Mouse (Mus musculus) CH12.LX (cell line): ENCODE data around the gene Cask. TPM values are rescaled to one million over a fixed set of nuclear protein-coding genes. Genes with fewer than 3 reads are reported as not detected.
A peak's percentile ranks its signal among the peaks of the same experiment; 100 is the strongest.

ENCODE experiments used
- DNase-seq: peaks from one replicate; pipeline ENCODE4 v3.0.0-alpha.2; 2013; ENCODE audit errors: extremely low read depth
- H3K27ac ChIP-seq: 2 replicates; pipeline ENCODE4 v1.5.1; 2012; ENCODE audit warnings: low read depth, mild to moderate bottlenecking, control low read depth, moderate library complexity; ENCODE audit not compliant: insufficient read depth
- H3K27me3 ChIP-seq: replicated peaks from 2 replicates; pipeline ENCODE3; 2012; ENCODE audit warnings: inconsistent platforms
- H3K36me3 ChIP-seq, 2 experiments: replicated peaks in 1 of 2; 2 replicates each; pipeline versions ENCODE3 to v1.6.1; 2012; ENCODE audit warnings: inconsistent platforms in 1 of 2, low read length in 1 of 2, mild to moderate bottlenecking in 1 of 2, mixed read lengths in 1 of 2, moderate library complexity in 1 of 2; ENCODE audit not compliant: control insufficient read depth in 1 of 2, insufficient read depth in 1 of 2
- H3K4me1 ChIP-seq, 2 experiments: 2 replicates each; pipeline ENCODE4 v1.6.1; 2012; ENCODE audit warnings: inconsistent platforms in 1 of 2, moderate library complexity in 1 of 2; ENCODE audit not compliant: insufficient read depth in 2 of 2, control insufficient read depth in 1 of 2
- H3K4me2 ChIP-seq: 2 replicates; pipeline ENCODE4 v1.6.1; 2012; ENCODE audit warnings: low read depth, mild to moderate bottlenecking, control low read depth; ENCODE audit not compliant: poor library complexity, insufficient read depth, severe bottlenecking
- H3K4me3 ChIP-seq, 3 experiments: fragments of 150-350 bp in 1 of 3; sonication (generic) in 1 of 3; replicated peaks in 1 of 3; 2 replicates each; pipeline versions ENCODE3 to v1.5.1; 2011 to 2012; ENCODE audit warnings: low read depth in 2 of 3, low read length in 2 of 3, mild to moderate bottlenecking in 2 of 3, moderate library complexity in 2 of 3, control low read depth in 1 of 3, improper control_type of control experiment in 1 of 3, inconsistent platforms in 1 of 3, mixed read lengths in 1 of 3; ENCODE audit not compliant: poor library complexity in 1 of 3
- H3K79me2 ChIP-seq: replicated peaks from 2 replicates; pipeline ENCODE4 v1.6.1; 2012; ENCODE audit warnings: mild to moderate bottlenecking, moderate library complexity; ENCODE audit not compliant: control insufficient read depth, poor library complexity, insufficient read depth, severe bottlenecking; ENCODE audit errors: extremely low read depth
- H3K9ac ChIP-seq: 2 replicates; pipeline ENCODE4 v1.6.1; 2012; ENCODE audit warnings: low read depth, mild to moderate bottlenecking, control low read depth, moderate library complexity; ENCODE audit not compliant: insufficient read depth
- H3K9me3 ChIP-seq: replicated peaks from 2 replicates; pipeline ENCODE3; 2012; ENCODE audit warnings: low read length, inconsistent platforms, mixed read lengths
- CHD1 ChIP-seq: IDR thresholded peaks from 2 replicates; pipeline ENCODE4 v1.6.1; 2012; ENCODE audit warnings: low read depth, low read length, improper control_type of control experiment, inconsistent platforms
- CTCF ChIP-seq, 2 experiments: IDR thresholded peaks in 1 of 2; conservative IDR thresholded peaks in 1 of 2; 2 replicates each; pipeline ENCODE4 v1.5.1; 2011 to 2012; ENCODE audit warnings: low read depth in 2 of 2, low read length in 2 of 2, improper control_type of control experiment in 1 of 2, inconsistent platforms in 1 of 2, mild to moderate bottlenecking in 1 of 2, moderate library complexity in 1 of 2
- E2F4 ChIP-seq: IDR thresholded peaks from 2 replicates; pipeline ENCODE4 v1.6.1; 2011; ENCODE audit warnings: low read depth, low read length, improper control_type of control experiment; ENCODE audit not compliant: insufficient replicate concordance
- ELF1 ChIP-seq: IDR thresholded peaks from 2 replicates; pipeline ENCODE4 v1.6.1; 2014; ENCODE audit warnings: low read depth, mild to moderate bottlenecking, inconsistent platforms, low read length, improper control_type of control experiment
- EP300 ChIP-seq: IDR thresholded peaks from 2 replicates; pipeline ENCODE4 v1.6.1; 2011; ENCODE audit warnings: low read length, improper control_type of control experiment
- ETS1 ChIP-seq: conservative IDR thresholded peaks from 2 replicates; pipeline ENCODE4 v1.6.1; 2012; ENCODE audit warnings: low read depth, mild to moderate bottlenecking, inconsistent platforms, low read length, improper control_type of control experiment, moderate library complexity
- GABPA ChIP-seq: IDR thresholded peaks from 2 replicates; pipeline ENCODE4 v1.6.1; 2012; ENCODE audit warnings: low read depth, low read length, improper control_type of control experiment, inconsistent platforms; ENCODE audit not compliant: insufficient replicate concordance
- JUN ChIP-seq: IDR thresholded peaks from 2 replicates; pipeline ENCODE4 v1.6.1; 2011; ENCODE audit warnings: low read depth, mild to moderate bottlenecking, low read length, improper control_type of control experiment, moderate library complexity; ENCODE audit not compliant: insufficient read depth
- KAT2A ChIP-seq: IDR thresholded peaks from 2 replicates; pipeline ENCODE4 v1.6.1; 2012; ENCODE audit warnings: low read length, improper control_type of control experiment, inconsistent platforms; ENCODE audit not compliant: insufficient replicate concordance
- MAFK ChIP-seq: IDR thresholded peaks from 2 replicates; pipeline ENCODE4 v1.6.1; 2011; ENCODE audit warnings: low read length, improper control_type of control experiment; ENCODE audit not compliant: insufficient replicate concordance
- MYC ChIP-seq: IDR thresholded peaks from 2 replicates; pipeline ENCODE4 v1.6.1; 2011; ENCODE audit warnings: low read depth, mild to moderate bottlenecking, improper control_type of control experiment, low read length
- PAX5 ChIP-seq: IDR thresholded peaks from 2 replicates; pipeline ENCODE4 v1.6.1; 2012; ENCODE audit warnings: low read length, inconsistent platforms, mixed read lengths
- POLR2A ChIP-seq: IDR thresholded peaks from 2 replicates; pipeline ENCODE4 v1.6.1; 2011; ENCODE audit warnings: low read depth, mild to moderate bottlenecking, improper control_type of control experiment, low read length
- RAD21 ChIP-seq: IDR thresholded peaks from 2 replicates; pipeline ENCODE4 v1.6.1; 2011; ENCODE audit warnings: low read depth, mild to moderate bottlenecking, low read length, improper control_type of control experiment, moderate library complexity
- RCOR1 ChIP-seq: conservative IDR thresholded peaks from 2 replicates; pipeline ENCODE4 v1.6.1; 2012; ENCODE audit warnings: low read depth, mild to moderate bottlenecking, inconsistent platforms, low read length, improper control_type of control experiment
- SMC3 ChIP-seq: IDR thresholded peaks from 2 replicates; pipeline ENCODE4 v1.6.1; 2011; ENCODE audit warnings: low read depth, low read length, improper control_type of control experiment
- UBTF ChIP-seq: IDR thresholded peaks from 2 replicates; pipeline ENCODE4 v1.6.1; 2012; ENCODE audit warnings: low read depth, mild to moderate bottlenecking, inconsistent platforms, low read length, improper control_type of control experiment, moderate library complexity
- USF1 ChIP-seq: IDR thresholded peaks from 2 replicates; pipeline ENCODE4 v1.6.1; 2014; ENCODE audit warnings: low read depth, mild to moderate bottlenecking, inconsistent platforms, low read length, improper control_type of control experiment
- ZC3H11A ChIP-seq: IDR thresholded peaks from 2 replicates; pipeline ENCODE4 v1.6.1; 2012; ENCODE audit warnings: low read depth, mild to moderate bottlenecking, inconsistent platforms, low read length, improper control_type of control experiment
- ZKSCAN1 ChIP-seq: IDR thresholded peaks from 2 replicates; pipeline ENCODE4 v1.6.1; 2012; ENCODE audit warnings: low read depth, inconsistent platforms, low read length, improper control_type of control experiment, borderline replicate concordance
- ZNF384 ChIP-seq: IDR thresholded peaks from 2 replicates; pipeline ENCODE4 v1.6.1; 2012; ENCODE audit warnings: low read depth, low read length, improper control_type of control experiment, inconsistent platforms
- dilution Hi-C: fragments of 300-500 bp; cut with MboI; formaldehyde crosslinking; loops from 2 replicates; pipeline ENCODE4 v1.14.3; 2020; ENCODE audit warnings: low sequenced_read_pairs; ENCODE audit not compliant: extremely low pct_unique_long_range_greater_than_20kb, extremely low pct_ligation_motif_present
- in situ Hi-C: fragments of 300-500 bp; cut with MboI; formaldehyde crosslinking; loops from 3 replicates; pipeline ENCODE4 v1.14.3; 2019; ENCODE audit warnings: low sequenced_read_pairs, low pct_ligation_motif_present, low pct_unique_long_range_greater_than_20kb, mixed read lengths
- polyA plus RNA-seq: library from polyadenylated mRNA; unstranded; fragments of >175 nt; gene quantifications from 2 replicates; pipeline ENCODE4 v1.2.1, GENCODE M21; 2012; ENCODE audit warnings: low read depth; ENCODE audit not compliant: insufficient read length
- total RNA-seq, 2 experiments: library from RNA; depleted of rRNA; stranded (reverse); fragments of 300-350 nt in 1 of 2; fragments of >200 nt in 1 of 2; gene quantifications; 2 replicates each; pipeline ENCODE4 v1.2.3; 2012 to 2014

Gene Cask
- total and polyA plus RNA-seq, 3 experiments = 0.40 to 5.0 (median 0.49) TPM

- H3K9me3 ChIP-seq = no peaks in the 10 kb centered on the region
- no peaks in the 10 kb centered on the region for H3K79me2 ChIP-seq
- H3K4me1 ChIP-seq = no peaks in the 10 kb centered on the region
- no peak for TF ChIP-seq RAD21
- TF ChIP-seq ZKSCAN1 = no peak
- TF ChIP-seq MYC = no peak
- TF ChIP-seq UBTF = no peak
- no peak for TF ChIP-seq JUN
- no peak for TF ChIP-seq KAT2A
- no peak for TF ChIP-seq PAX5
- TF ChIP-seq USF1 = no peak
- TF ChIP-seq SMC3 = no peak
- TF ChIP-seq POLR2A = no peak
- TF ChIP-seq CTCF (conservative IDR thresholded peaks at IDR 0.05 in 1 of 2, IDR thresholded peaks at IDR 0.05 in 1 of 2; ENCODE audit: low read depth in 2 of 2, low read length in 2 of 2) = no peak
- TF ChIP-seq CHD1 = no peak
- no peak for TF ChIP-seq E2F4
- TF ChIP-seq EP300 = no peak
- TF ChIP-seq MAFK = no peak
- TF ChIP-seq ZC3H11A = no peak
- no peak for TF ChIP-seq RCOR1
- no peak for TF ChIP-seq GABPA
- TF ChIP-seq ELF1 = no peak
- no peaks in the 10 kb centered on the region for H3K27me3 ChIP-seq
- H3K4me3 ChIP-seq = no peak overlapping the region
- H3K36me3 ChIP-seq = no peaks in the 10 kb centered on the region
- dilution Hi-C loops = no loop called here
- in situ Hi-C loops = no loop called here
- H3K4me2 ChIP-seq = no peak overlapping the region
- no peak overlapping the region for H3K27ac ChIP-seq
- H3K9ac ChIP-seq = no peak overlapping the region
- peak; percentile 2 for DNase-seq
Measured at GRCm38 (mm10) chrX:13798754-13799153, 52.4 kb downstream of the Cask start.

- DNase-seq = no peak
- dilution Hi-C loops (no loop called here), in situ Hi-C loops (no loop called here)
- Histone ChIP-seq H3K79me2 (no peaks in the 10 kb centered on the region), H3K4me1 (no peaks in the 10 kb centered on the region), H3K4me3 (no peak overlapping the region), H3K4me2 (no peak overlapping the region), H3K9ac (no peak overlapping the region), H3K36me3 (no peaks in the 10 kb centered on the region), H3K9me3 (no peaks in the 10 kb centered on the region), H3K27me3 (no peaks in the 10 kb centered on the region), H3K27ac (no peak overlapping the region)
- TF ChIP-seq CTCF (conservative IDR thresholded peaks at IDR 0.05 in 1 of 2, IDR thresholded peaks at IDR 0.05 in 1 of 2; ENCODE audit: low read depth in 2 of 2, low read length in 2 of 2) = no peak
- TF ChIP-seq CHD1 = no peak
- TF ChIP-seq ZNF384 = no peak
- TF ChIP-seq ETS1 = no peak
Measured at GRCm38 (mm10) chrX:13765672-13766071, 85.5 kb downstream of the Cask start.
